Mouse (Mus musculus) layer of hippocampus, postnatal 10 days (tissue): Measurements from ENCODE around the gene Pou2f2. TPM values are rescaled to one million over a fixed set of nuclear protein-coding genes. Genes with fewer than 3 reads are reported as not detected.

Source experiments
- DNase-seq, 2 experiments: peaks; one replicate each; pipeline ENCODE4 v3.0.0; 2021; ENCODE audit warnings: low spot score in 2 of 2
- long read RNA-seq: library from polyadenylated mRNA; stranded (forward); transcript quantifications from one replicate; pipeline ENCODE4 v2.0.0, GENCODE M21; 2023
- total RNA-seq, 2 experiments: library from RNA; stranded (reverse); gene quantifications; 2 replicates each; pipeline ENCODE4 v1.2.3; 2021

The Pou2f2 gene
- 10 to 100 TPM; 10.1 to 11.3 TPM for total RNA-seq
- long read RNA-seq, partial matches to known transcripts, result 0 of 3 reads
- long read RNA-seq, other reads (novel, unspliced or antisense), result 3 of 3 reads

DNA sequence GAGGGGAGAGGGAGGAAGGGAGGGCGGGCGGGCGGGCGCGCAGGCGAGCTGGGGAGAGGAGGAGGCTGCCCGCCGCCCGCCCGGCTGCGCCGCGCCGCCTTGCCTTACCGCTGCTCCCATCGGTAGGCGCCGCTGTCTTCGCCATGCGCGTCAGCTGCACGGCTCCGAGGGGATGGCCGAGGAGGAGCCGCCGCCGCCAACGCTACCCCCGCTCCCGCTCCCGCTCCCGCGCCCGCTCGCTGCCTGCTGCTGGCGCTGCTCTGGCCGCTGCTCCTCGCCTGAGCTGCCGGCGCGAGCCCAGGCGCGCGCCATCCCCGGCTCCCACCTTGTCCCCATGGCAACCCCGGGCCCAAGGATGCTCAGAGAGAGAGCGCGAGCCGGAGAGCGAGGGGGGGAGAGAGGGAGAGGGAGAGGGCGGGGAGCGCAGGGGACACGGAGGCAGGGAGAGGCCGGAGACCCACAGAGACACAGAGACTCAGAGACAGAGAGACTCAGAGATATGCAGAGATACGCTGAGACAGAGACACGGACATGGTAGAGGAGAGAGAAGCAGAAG lies at the start of gene Pou2f2:
Gene Pou2f2 (minus strand): TSS at position 121 of the 556 bp plus-strand sequence.
- peak; percentile 83 to 87 for DNase-seq

DNA sequence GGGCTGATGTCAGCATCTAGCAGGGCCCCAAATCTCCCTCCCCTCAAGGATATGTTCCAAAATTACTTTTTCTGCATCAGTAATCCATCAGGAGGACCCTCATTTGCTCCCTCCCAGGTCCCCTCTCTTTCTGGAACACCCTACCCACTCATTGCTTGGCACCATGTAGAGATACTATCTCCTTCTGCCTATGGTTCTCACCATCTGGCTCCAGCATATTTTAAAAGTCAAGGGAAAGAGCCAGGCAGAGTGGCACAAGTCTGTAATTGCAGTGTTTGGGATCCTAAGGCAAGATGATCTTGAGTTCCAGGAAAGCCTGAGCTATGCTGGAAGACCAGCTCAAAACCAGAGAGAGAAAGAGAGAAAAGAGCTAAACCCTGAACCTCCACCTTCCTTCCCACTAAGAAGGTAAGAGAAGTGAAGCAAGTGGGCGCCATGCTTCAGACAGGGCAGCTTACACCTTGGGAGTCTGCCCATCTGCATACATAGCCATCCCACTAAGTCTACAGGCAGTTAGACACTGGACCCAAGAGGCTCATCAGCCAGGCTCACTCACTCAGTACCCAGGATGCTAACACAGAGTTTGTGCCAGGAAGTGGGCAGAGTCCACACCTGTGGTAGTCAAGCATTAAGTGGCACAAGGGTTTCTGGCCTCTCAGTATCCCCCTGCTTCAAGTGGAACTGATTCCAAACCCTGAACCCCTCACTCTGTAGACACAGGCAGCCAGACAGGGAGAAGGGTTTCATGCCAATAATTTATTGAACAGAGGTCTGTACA lies 48.2 kb upstream of the Pou2f2 start:
- no peak for DNase-seq

DNA sequence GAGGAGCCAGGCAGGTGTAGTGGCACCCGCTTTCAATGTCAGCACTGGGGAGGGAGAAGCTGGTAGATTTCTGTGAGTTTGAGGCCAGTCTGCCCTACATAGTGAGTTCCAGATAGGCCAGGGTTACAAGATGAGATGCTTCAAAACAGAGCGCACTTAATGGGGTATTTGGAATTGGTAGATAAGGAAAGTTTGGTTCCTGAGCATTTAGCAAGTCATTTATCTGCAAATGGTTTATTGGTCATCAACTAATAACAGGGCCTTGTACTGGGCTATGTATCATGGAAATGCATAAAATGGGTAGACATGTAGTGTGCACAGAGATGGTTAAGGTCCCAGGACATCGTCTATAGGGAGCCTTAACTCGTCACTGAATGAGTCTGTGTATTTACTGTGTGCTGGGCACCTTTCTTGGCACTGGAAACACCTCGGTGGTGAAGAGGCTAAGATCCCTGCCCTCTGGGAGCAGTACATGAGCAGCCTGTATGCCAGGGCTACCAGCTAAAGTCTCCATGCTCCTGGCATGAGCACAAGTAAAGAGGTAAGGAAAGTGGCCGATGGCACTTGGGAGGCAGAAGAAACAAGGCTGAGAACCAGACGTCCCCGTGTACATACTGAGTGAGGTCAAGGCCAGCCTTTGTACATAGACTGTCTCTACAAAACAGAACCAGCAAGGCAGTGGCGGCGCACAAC lies 42.9 kb upstream of the Pou2f2 start:
- DNase-seq, result no peak

DNA sequence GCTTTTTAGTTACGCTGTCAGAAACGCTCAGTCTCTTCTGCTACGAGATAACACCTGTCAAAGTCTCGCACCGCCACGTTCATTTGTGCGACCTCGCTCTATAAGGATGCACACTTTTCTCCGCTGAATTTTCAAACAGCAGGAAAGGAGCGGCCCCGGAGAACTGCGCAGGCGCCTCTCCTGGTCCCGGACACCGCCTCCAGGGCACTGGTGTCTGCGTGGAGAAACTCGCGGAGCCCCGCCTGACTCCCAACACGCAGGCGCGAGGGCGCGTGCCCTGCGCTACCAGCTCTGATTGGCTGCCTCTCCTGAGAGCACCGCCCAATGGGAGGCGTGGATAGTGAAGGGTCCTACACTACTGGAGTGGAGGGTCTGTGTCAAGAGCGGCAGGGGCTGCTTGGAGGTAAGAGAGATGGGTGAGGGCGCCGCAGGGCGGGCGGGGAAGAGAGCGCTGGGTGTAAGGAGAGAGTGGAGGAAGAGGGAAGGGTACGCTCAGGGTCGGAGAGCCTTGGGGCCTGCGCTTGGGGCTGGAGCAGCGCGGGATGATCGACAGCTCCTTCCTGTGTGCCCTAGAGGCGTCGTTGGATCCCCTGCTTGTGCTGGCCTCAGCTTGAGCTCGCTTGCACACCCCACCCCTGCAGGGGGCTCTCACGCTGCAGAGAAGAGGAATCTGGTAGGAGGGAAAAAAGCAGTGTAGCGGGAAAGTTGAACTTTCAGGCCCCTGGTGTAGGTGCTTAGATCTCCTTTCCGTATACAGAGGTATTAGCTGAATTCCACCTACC lies 41.8 kb upstream of the Pou2f2 start, which contains the start of gene Zfp526:
Gene Zfp526 (plus strand): TSS at position 324 of the 782 bp plus-strand sequence.
- peak; percentile 97 to 98 for DNase-seq

DNA sequence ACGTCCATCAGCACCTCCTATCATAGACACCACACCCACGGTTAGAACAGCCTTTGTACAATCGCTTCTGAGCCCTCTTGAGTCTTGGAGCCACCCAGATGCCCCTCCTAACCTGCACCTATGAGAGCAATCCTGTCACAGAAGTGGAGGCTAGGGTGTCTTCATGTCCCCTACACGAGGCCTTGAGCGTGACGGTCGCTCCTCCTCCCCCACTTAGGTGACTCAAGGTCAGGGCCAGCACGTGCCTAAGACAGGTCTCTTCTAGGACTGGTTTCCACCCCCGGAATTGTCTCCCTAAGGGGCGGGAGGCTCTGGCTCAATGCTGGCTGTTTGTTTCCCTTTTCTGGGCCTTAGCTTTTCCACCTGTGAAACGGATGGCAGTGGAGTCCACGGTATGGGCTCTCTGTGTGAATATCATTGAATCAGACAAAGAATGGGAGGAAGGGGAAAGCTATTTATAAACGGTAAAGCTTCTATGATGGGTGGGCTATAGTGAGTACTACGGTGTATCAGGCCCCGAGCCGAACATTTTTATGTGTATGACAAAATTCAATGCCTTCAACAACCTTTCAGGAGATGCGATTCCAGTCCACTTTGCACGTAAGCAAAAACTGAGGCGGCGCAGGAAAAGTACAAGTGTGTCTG lies 41.1 kb upstream of the Pou2f2 start, which contains the start of gene Dedd2:
Gene Dedd2 (minus strand): TSS at position 159 of the 645 bp plus-strand sequence.
- DNase-seq, result no peak

DNA sequence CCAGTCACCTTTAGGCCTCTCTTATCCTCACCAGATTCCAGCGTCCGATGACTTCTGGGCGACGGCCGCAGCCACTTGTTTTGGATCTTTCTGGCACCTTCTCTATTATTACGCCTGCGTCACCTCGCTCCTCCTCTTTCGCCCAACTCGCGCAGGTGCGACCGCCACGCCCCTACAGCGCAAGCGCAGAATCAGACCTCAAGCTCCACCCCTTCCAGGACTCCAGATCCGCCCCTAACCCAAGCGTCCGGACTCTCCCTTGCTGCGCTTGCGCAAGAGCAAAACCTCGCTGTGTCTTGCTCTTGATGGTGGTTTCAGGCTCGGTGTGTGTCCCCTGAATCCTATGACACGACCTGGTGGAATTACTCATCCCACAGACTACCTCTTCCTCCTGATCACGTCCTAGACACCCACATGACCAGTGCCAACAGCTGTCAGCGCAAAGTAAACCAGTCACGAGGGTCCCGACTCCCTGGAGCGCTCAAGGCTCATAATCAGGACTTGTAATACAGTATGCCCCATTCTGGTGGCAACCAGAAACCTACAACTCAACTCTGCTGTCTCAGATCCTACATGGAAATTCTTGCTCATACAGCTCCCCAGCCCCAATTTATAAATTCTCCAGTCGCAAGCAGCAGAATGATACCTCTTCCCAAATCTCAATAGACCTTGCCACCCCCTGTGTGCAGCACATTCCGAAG lies 40.4 kb upstream of the Pou2f2 start:
- peak; percentile 88 to 93 for DNase-seq

DNA sequence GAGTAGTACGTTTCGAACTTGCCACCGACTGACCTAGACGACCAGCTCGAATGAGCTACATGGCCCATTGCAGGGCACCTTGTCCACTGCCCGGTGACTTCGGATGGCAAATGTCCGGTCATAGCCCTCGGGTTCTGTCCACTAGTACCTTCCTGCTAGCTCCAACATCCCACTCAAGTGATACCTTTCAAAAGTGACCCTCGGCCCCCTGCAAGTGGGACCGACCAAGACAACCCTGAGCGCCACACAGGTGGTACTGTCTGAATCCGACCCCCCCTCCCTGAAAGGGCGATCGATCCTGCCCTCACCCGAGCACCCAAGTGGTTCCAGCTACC lies 39.9 kb upstream of the Pou2f2 start:
- no peak for DNase-seq

DNA sequence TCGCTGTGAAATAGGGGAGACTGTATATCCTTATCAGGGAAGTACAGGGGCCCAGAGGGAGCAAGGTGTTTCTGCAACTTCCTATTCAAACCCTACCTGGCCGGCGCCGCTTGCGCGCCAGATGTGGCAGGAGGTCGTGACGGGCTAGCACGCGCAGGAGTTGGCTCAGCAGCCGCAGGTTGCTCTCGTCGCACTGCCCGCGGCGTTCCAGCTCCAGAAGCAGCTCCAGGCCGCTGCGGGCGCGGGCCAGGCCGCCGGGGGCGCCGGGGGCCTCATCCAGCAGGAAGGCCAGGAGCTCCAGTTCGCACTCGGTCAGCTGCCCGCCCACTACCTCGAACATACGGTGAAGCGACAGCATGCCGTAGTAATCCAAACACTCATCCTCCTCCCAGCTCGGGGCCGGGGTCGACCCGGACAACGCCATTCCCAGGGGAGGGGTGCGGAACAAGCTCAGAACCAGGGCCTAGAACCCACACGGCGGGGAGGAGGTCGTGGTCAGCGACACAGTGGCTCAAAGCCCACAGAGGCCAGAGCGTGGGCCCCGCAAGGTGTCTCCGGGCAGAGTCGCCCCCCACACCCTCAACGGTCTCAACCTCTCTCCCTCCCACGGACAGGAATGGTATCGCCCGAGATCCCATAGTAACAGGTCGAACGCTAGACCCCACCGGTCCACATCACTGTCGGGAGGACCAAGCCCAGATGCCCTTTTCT lies 39.3 kb upstream of the Pou2f2 start:
- DNase-seq, result peak; percentile 59 to 66

DNA sequence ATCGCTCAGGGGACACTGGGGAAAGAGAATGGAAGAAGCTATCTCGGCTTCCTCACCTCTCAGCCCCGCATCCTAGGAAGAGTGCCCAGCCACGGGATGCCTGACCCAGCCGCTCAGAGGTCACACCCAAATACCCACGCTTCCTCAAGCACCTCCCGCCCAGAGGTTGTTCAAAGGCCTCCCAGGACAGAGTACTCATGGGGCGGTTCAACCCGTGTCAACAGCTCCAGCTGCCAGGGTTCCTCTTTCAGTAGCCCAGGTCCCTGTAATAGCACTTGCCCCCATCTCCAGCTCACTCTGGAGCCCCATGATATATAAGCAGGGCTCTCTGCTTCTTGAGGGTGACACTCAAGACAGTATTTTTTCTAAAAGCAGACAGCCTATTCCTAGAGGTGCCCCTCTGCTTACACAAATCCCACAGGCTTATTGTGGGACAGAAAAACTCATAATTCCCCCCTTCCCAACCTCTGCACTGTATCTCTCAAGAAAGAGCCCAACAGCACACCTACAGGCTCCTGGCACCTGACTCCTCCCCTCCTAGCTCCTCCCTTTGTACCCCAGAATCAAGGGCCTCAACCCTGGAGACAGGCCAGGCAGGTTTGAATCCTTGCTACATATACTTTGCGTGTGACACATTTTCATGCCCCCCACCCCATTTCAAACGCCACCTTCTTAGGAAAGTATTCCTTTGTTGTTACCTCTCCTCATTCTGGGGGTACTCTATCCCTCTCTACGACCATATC lies 38.3 kb upstream of the Pou2f2 start:
- DNase-seq, result no peak

DNA sequence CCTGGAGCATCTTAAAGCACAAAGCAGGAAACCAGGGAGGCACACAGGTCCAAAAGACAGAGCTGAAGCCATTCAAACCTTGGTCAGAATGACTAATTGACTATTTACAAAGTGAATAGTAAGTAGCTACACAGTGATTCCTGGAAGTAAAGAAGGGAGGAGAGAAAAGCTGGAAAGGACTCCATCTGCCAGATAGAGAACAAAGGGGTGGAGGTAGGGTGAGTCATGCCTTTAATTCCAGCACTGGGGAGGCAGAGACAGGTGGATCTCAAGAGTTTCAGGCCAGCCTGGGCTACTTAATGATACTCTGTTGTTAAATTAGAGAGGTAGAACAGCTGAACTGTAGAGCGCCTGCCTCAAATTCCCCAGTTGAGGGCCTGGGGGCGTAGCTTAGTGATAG lies 34.6 kb upstream of the Pou2f2 start:
- no peak for DNase-seq

DNA sequence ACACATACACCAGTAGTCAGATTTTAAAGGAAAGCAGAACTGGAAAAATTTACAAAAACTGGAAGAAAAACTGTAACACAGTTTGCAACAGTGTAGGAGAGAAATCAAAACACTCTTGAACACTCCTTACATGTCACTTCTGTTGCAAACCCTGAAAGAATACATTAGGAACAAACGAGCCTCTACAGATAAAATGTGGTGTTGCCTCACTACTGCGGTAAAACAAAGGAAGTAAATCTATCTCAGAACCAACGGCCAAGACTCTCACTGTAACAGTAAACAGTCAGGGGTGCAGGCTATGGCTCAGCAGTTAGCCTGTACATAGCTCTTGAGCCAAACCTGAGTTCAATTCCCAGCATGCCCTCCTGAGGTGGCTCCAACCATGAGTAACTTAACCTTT lies 33.6 kb upstream of the Pou2f2 start:
- no peak for DNase-seq

DNA sequence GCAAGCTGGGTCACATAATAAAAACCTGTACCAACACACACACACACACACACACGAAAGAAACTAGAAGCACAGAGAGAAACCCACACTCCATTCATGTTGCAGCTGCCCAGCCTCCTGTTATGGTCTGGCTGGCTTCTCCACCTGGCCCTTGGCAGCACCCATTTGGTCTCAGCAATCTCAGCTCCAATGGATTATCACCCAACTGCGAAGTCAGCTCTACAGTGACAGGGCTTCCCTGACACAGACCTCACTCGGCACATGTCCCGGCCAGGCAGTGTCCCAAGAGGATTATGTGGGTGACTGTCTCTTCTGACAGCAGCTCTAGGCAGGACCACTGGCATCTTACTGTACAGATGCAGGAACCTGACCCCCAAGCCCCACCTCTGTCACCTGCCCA lies 31.0 kb upstream of the Pou2f2 start:
- no peak for DNase-seq

DNA sequence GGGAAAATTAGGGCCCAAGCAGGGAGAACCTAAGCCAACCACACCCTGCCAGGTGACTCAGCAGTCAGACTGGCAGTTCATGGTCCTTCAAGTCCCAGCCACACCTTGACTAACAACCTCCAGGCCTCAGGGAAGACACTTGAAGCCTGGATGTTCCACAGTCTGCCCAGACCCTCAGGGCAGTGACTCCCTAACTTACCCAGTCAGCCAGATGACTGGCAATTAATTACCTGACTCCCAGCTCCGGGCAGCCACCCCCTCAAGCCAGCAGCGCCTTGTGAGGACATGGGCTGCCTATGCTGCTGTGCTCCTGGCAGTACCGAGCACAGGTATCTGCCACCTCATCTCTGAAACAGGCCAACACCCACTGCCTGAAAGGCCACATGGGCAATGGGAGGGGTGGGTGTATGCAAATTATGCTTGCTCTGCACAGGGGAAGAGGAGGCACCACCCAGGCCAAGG lies 29.7 kb upstream of the Pou2f2 start:
- no peak for DNase-seq

DNA sequence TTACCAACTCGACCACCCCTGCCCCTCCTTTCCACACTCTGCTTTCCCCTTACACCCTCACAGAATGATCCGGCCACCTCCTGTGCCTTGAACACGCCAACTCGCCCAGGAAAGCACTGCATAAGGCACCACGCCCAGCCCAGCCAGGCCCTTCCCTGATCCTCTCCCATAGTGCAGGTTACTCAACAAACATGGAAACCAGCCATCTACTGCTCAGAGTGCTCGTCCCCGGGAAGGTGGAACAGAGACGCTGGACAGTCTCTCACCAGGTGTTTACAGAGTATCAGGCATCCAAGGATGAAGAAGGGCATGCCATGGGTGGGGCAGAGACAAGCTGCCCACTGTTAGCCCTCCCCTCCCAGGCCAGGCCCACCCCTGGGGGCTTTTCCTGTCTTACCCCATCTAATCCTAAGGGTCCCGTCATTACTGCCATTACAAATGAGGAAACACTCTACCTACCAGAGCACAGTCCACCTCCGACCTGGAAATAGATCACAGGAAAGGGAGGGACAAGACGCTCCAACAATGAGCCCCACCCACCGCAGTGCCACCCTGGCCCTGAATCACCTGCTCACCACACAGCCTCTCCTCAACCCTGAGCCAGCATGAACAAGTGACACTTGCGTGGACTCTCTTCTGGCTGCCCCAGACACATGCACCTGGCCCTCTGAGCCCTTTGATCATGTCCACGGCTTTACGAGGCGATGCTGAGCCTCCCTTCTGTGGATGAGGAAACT lies 26.7 kb upstream of the Pou2f2 start:
- DNase-seq, result no peak

DNA sequence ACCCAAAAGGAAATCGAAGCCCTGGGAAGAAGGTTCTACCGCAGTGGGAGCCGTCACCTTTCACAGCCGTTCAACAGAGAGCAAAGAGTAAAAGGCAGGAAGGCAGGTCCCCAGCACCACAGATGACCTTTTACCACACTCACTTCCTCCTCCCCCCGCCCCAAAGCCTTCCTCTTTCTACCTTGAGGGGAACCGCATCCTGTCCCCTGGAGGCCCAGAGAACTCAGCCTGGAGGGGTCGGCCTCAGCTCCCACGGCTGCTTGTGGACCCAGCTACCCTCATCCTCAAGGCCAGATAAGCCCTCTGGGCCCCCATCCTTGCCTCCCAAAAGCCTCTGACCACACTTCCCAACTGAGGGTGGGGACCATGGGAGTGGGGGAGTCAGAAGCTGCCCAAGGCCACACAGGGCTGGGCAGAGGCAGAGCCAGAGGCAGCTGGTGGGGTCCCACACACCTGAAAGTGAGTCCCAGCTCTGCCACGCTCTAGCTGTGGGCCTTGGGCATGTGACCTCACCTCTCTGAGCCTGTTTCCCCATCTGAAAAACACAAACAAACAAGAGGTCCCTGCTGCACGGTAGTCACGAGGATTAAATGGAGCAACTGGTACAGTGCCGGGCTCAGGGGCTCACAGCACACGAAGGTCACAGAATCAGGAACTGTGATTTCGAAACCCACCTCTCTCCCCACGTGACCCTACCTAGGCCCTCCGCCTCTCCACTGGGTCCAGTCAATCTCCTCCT lies 26.0 kb upstream of the Pou2f2 start:
- DNase-seq, result no peak

DNA sequence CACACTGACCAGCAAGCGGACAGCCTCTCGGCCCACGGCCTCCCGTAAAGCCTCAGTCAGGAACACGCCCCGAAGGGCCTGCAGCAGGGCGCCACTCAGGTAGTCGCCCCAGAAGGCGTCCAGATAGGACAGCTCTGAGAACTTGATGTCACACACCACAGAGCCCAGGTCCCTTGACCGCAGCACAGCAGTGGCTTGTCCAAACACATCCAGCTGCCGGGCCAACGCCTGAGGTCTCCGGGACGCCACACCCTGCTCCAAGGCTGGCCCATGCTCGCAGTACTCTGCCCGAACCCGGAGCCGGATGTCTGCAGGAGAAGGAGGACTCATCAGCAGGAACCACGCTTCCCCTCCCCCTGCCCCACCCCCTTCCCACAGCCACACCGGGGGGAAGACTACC lies 24.1 kb upstream of the Pou2f2 start:
- no peak for DNase-seq

DNA sequence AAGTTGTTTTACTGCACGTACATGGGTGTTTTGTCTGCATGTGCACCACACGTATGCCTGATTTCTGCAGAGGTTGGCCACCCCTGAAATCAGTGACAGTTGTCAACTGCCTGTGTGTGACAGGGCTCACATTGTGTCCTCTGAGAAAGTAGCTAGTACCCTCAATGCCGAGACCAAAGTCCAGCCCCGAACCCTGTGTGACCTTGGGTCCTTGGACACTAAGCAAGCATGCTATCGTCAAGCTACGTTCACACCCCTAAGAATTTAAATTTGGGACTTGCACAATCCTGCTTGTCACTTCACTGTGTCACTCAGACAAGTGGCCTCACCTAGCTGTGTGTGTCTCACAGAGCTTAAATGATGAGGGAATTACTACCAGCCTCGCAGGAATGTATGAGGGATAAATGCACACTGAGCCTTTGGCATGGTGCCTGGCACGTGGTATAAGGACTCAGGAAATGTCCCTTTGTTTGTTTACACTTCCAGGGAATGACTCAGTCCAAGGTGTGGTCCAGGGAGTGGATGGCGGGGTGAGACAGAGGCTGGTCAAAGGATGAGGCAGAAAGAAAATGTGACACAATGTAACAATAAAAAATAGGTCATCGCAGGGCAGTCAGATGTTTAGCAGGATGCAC lies 18.0 kb upstream of the Pou2f2 start:
- DNase-seq, result no peak
